Mouse (Mus musculus): ENCODE measurements at regions not wholly inside any gene's neighbourhood (a gene's known extent, or its start where the extent isn't known, plus 50 kb on each side); places are given as distances from the start of the nearest gene placed in this dataset.

DNA sequence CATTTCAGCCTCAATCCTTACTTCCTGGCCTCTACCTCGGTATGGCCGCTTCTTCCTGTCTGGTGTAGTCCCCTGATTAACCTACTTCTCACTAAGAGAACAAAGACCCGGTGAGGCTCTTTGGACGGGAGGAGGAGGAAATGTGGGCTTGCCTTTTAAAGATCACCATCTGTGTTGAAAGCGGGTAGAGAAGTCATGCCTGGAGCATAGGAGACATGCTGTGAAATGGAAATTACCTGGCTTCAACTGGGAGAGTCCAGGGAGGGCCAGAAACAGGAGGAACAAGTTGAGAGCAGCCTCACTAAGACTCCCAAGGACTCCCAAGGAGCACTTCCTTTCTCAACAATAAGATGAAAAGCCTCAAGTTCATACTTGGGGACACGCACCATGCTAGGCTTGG, 59.4 kb upstream of the E2f3 start:
- intact Hi-C loops (cut with DNase I) = no loop called here
- DNase-seq = no peak

GRCm38 (mm10) chr13:30044790-30045189, 58.9 kb upstream of the E2f3 start:
- DNase-seq = no peak
- intact Hi-C loops (cut with DNase I) = no loop called here

DNA sequence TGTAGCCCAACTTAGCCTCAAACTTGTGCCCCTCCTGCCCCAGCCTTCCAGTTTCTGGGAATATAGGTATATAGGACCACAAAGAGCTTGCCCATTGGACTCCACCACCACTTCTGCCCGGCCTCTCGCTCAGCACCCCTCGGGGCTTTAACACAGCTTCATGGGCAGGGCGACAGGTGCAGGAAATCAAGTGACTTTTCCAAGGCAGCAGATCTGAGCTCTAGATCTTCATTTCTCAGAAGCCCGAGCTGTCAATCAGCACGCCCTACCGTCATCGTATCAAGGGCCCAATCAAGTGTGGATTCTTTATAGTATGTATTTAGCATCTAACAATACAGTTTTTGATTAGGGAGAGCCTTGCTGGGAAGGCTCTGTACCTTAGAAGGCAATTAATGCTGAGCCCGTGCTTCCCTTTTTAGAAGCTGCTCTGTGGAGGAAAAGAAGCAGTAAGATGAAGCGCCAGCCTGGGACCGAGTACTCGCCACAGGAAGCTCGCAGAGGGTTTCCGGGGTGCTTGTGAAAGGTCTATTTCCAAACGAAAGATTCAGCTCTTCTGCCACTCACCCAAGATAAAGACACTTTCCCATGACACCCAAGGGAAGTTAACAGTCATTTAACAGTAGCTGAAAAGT, 56.9 kb upstream of the E2f3 start:
- DNase-seq = no peak
- intact Hi-C loops (cut with DNase I) = no loop called here

DNA sequence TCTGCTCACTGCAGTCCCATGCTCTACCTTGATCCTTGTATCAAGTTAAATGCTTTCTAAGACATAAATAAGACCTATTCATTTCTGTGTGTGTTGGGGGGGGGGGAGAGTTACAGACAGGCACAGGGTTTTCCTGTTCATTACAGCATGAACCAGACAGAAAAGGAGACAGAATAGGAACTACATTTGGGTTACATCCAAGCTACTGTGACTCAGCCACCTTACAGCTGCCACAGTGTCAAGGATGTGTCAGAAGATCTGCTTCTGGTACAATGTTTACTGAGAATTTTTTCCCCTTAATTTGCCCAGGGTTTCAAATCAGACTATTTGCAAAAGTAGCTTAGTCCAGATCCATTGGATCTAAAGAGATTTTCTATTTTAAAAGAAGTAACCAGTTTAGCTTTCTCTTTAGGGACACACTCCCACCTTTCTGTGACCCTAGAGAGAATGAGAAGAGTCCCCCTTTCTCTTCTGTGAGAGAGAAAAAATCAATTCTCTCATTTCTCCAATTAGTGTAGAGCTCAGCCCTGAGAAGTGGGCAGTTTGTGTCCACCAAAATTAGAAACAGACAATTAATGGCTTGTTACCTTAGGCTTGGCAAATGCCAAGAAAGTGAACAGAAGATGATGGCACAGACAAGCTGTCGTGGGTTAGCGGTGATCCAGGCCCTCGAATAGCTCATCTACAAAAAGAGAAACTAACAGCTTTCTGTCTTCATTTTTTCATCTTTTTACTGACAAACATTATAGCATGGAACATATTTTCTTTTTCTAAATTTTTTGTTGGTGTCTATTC, 55.8 kb upstream of the E2f3 start:
- no peak for DNase-seq
- intact Hi-C loops (cut with DNase I) = no loop called here

- intact Hi-C loops (cut with DNase I) = no loop called here
- DNase-seq = no peak
Observed at GRCm38 (mm10) chr13:30040288-30040687, 54.4 kb upstream of the E2f3 start.

- intact Hi-C loops (cut with DNase I) = no loop called here
- DNase-seq = no peak
Observed at GRCm38 (mm10) chr13:30039791-30040190, 53.9 kb upstream of the E2f3 start.

- intact Hi-C loops (cut with DNase I) = no loop called here
- DNase-seq = no peak
Observed at GRCm38 (mm10) chr13:30036561-30036960, 50.7 kb upstream of the E2f3 start.

DNA sequence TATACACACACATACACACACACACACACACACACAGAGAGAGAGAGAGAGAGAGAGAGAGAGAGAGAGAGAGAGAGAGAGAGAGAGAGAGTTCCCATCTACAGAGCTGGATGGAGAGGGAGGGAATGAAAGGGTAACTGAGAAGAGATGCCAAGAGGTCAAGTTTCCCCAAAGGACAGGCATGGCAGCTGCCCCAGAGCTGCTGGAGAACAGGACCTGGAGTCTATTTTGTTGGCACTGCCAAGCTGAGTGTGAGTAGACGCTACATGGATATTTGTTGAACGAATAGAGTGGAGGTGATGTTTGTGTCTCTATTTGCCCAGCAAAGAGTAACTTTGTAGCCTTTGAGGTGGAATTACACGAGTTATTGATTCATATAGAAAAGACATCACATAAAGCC, 50.2 kb upstream of the E2f3 start:
- intact Hi-C loops (cut with DNase I) = no loop called here
- no peak for DNase-seq

Data from heart, postnatal 36 days (tissue).